Mouse (Mus musculus) ES-Bruce4 (cell line): Measurements from ENCODE around the gene Arid1b.
A peak's percentile ranks its signal among the peaks of the same experiment; 100 is the strongest.

Source experiments
- CTCF ChIP-seq: IDR thresholded peaks from one replicate; pipeline ENCODE4 v1.8.1; 2011; ENCODE audit warnings: low read depth, low read length
- EP300 ChIP-seq: IDR thresholded peaks from 2 replicates; pipeline ENCODE4 v1.6.1; 2011; ENCODE audit warnings: low read depth, low read length; ENCODE audit not compliant: insufficient read depth
- POLR2A ChIP-seq: IDR thresholded peaks from one replicate; pipeline ENCODE4 v1.8.1; 2011; ENCODE audit warnings: low read length; ENCODE audit not compliant: insufficient read depth

GRCm38 (mm10) chr17:5026578-5026977, 32.4 kb downstream of the Arid1b start:
- peak; percentile 54 for TF ChIP-seq CTCF
- TF ChIP-seq POLR2A, result no peak
- no peak for TF ChIP-seq EP300
